Mouse (Mus musculus) CH12.LX (cell line): ENCODE measurements around the gene Ubap2l. TPM values are rescaled to one million over a fixed set of nuclear protein-coding genes. Genes with fewer than 3 reads are reported as not detected.

Source experiments
- DNase-seq: peaks from one replicate; pipeline ENCODE4 v3.0.0-alpha.2; 2013; ENCODE audit errors: extremely low read depth
- H3K27ac ChIP-seq: 2 replicates; pipeline ENCODE4 v1.5.1; 2012; ENCODE audit warnings: low read depth, mild to moderate bottlenecking, control low read depth, moderate library complexity; ENCODE audit not compliant: insufficient read depth
- H3K27me3 ChIP-seq: replicated peaks from 2 replicates; pipeline ENCODE3; 2012; ENCODE audit warnings: inconsistent platforms
- H3K36me3 ChIP-seq, 2 experiments: replicated peaks in 1 of 2; 2 replicates each; pipeline versions ENCODE3 to v1.6.1; 2012; ENCODE audit warnings: inconsistent platforms in 1 of 2, low read length in 1 of 2, mild to moderate bottlenecking in 1 of 2, mixed read lengths in 1 of 2, moderate library complexity in 1 of 2; ENCODE audit not compliant: control insufficient read depth in 1 of 2, insufficient read depth in 1 of 2
- H3K4me1 ChIP-seq, 2 experiments: 2 replicates each; pipeline ENCODE4 v1.6.1; 2012; ENCODE audit warnings: inconsistent platforms in 1 of 2, moderate library complexity in 1 of 2; ENCODE audit not compliant: insufficient read depth in 2 of 2, control insufficient read depth in 1 of 2
- H3K4me2 ChIP-seq: 2 replicates; pipeline ENCODE4 v1.6.1; 2012; ENCODE audit warnings: low read depth, mild to moderate bottlenecking, control low read depth; ENCODE audit not compliant: poor library complexity, insufficient read depth, severe bottlenecking
- H3K4me3 ChIP-seq, 3 experiments: fragments of 150-350 bp in 1 of 3; sonication (generic) in 1 of 3; replicated peaks in 1 of 3; 2 replicates each; pipeline versions ENCODE3 to v1.5.1; 2011 to 2012; ENCODE audit warnings: low read depth in 2 of 3, low read length in 2 of 3, mild to moderate bottlenecking in 2 of 3, moderate library complexity in 2 of 3, control low read depth in 1 of 3, improper control_type of control experiment in 1 of 3, inconsistent platforms in 1 of 3, mixed read lengths in 1 of 3; ENCODE audit not compliant: poor library complexity in 1 of 3
- H3K79me2 ChIP-seq: replicated peaks from 2 replicates; pipeline ENCODE4 v1.6.1; 2012; ENCODE audit warnings: mild to moderate bottlenecking, moderate library complexity; ENCODE audit not compliant: control insufficient read depth, poor library complexity, insufficient read depth, severe bottlenecking; ENCODE audit errors: extremely low read depth
- H3K9ac ChIP-seq: 2 replicates; pipeline ENCODE4 v1.6.1; 2012; ENCODE audit warnings: low read depth, mild to moderate bottlenecking, control low read depth, moderate library complexity; ENCODE audit not compliant: insufficient read depth
- H3K9me3 ChIP-seq: replicated peaks from 2 replicates; pipeline ENCODE3; 2012; ENCODE audit warnings: low read length, inconsistent platforms, mixed read lengths
- BHLHE40 ChIP-seq: IDR thresholded peaks from 2 replicates; pipeline ENCODE4 v1.6.1; 2011; ENCODE audit warnings: mild to moderate bottlenecking, low read depth, low read length, improper control_type of control experiment
- CHD1 ChIP-seq: IDR thresholded peaks from 2 replicates; pipeline ENCODE4 v1.6.1; 2012; ENCODE audit warnings: low read depth, low read length, improper control_type of control experiment, inconsistent platforms
- CTCF ChIP-seq, 2 experiments: IDR thresholded peaks in 1 of 2; conservative IDR thresholded peaks in 1 of 2; 2 replicates each; pipeline ENCODE4 v1.5.1; 2011 to 2012; ENCODE audit warnings: low read depth in 2 of 2, low read length in 2 of 2, improper control_type of control experiment in 1 of 2, inconsistent platforms in 1 of 2, mild to moderate bottlenecking in 1 of 2, moderate library complexity in 1 of 2
- E2F4 ChIP-seq: IDR thresholded peaks from 2 replicates; pipeline ENCODE4 v1.6.1; 2011; ENCODE audit warnings: low read depth, low read length, improper control_type of control experiment; ENCODE audit not compliant: insufficient replicate concordance
- ELF1 ChIP-seq: IDR thresholded peaks from 2 replicates; pipeline ENCODE4 v1.6.1; 2014; ENCODE audit warnings: low read depth, mild to moderate bottlenecking, inconsistent platforms, low read length, improper control_type of control experiment
- EP300 ChIP-seq: IDR thresholded peaks from 2 replicates; pipeline ENCODE4 v1.6.1; 2011; ENCODE audit warnings: low read length, improper control_type of control experiment
- ETS1 ChIP-seq: conservative IDR thresholded peaks from 2 replicates; pipeline ENCODE4 v1.6.1; 2012; ENCODE audit warnings: low read depth, mild to moderate bottlenecking, inconsistent platforms, low read length, improper control_type of control experiment, moderate library complexity
- GABPA ChIP-seq: IDR thresholded peaks from 2 replicates; pipeline ENCODE4 v1.6.1; 2012; ENCODE audit warnings: low read depth, low read length, improper control_type of control experiment, inconsistent platforms; ENCODE audit not compliant: insufficient replicate concordance
- HCFC1 ChIP-seq: IDR thresholded peaks from 2 replicates; pipeline ENCODE4 v1.6.1; 2012; ENCODE audit warnings: low read depth, mild to moderate bottlenecking, inconsistent platforms, low read length, improper control_type of control experiment
- IRF4 ChIP-seq: IDR thresholded peaks from 2 replicates; pipeline ENCODE4 v1.6.1; 2014; ENCODE audit warnings: low read depth, mild to moderate bottlenecking, inconsistent platforms, low read length, improper control_type of control experiment
- JUN ChIP-seq: IDR thresholded peaks from 2 replicates; pipeline ENCODE4 v1.6.1; 2011; ENCODE audit warnings: low read depth, mild to moderate bottlenecking, low read length, improper control_type of control experiment, moderate library complexity; ENCODE audit not compliant: insufficient read depth
- JUND ChIP-seq: conservative IDR thresholded peaks from 2 replicates; pipeline ENCODE4 v1.6.1; 2011; ENCODE audit warnings: low read depth, low read length, improper control_type of control experiment
- KAT2A ChIP-seq: IDR thresholded peaks from 2 replicates; pipeline ENCODE4 v1.6.1; 2012; ENCODE audit warnings: low read length, improper control_type of control experiment, inconsistent platforms; ENCODE audit not compliant: insufficient replicate concordance
- MAX ChIP-seq: IDR thresholded peaks from 2 replicates; pipeline ENCODE4 v1.6.1; 2011; ENCODE audit warnings: low read length, improper control_type of control experiment
- MAZ ChIP-seq: IDR thresholded peaks from 2 replicates; pipeline ENCODE4 v1.6.1; 2012; ENCODE audit warnings: low read depth, mild to moderate bottlenecking, inconsistent platforms, low read length, improper control_type of control experiment, moderate library complexity
- MEF2A ChIP-seq: IDR thresholded peaks from 2 replicates; pipeline ENCODE4 v1.6.1; 2014; ENCODE audit warnings: low read depth, mild to moderate bottlenecking, inconsistent platforms, low read length, improper control_type of control experiment, borderline replicate concordance
- MXI1 ChIP-seq: IDR thresholded peaks from 2 replicates; pipeline ENCODE4 v1.6.1; 2011; ENCODE audit warnings: mild to moderate bottlenecking, low read depth, low read length, improper control_type of control experiment
- NELFE ChIP-seq: IDR thresholded peaks from 2 replicates; pipeline ENCODE4 v1.6.1; 2011; ENCODE audit warnings: low read depth, low read length, improper control_type of control experiment
- NRF1 ChIP-seq: IDR thresholded peaks from 2 replicates; pipeline ENCODE4 v1.6.1; 2014; ENCODE audit warnings: low read depth, mild to moderate bottlenecking, inconsistent platforms, low read length, improper control_type of control experiment, moderate library complexity
- PAX5 ChIP-seq: IDR thresholded peaks from 2 replicates; pipeline ENCODE4 v1.6.1; 2012; ENCODE audit warnings: low read length, inconsistent platforms, mixed read lengths
- POLR2A ChIP-seq: IDR thresholded peaks from 2 replicates; pipeline ENCODE4 v1.6.1; 2011; ENCODE audit warnings: low read depth, mild to moderate bottlenecking, improper control_type of control experiment, low read length
- RAD21 ChIP-seq: IDR thresholded peaks from 2 replicates; pipeline ENCODE4 v1.6.1; 2011; ENCODE audit warnings: low read depth, mild to moderate bottlenecking, low read length, improper control_type of control experiment, moderate library complexity
- RCOR1 ChIP-seq: conservative IDR thresholded peaks from 2 replicates; pipeline ENCODE4 v1.6.1; 2012; ENCODE audit warnings: low read depth, mild to moderate bottlenecking, inconsistent platforms, low read length, improper control_type of control experiment
- SIN3A ChIP-seq: IDR thresholded peaks from 2 replicates; pipeline ENCODE4 v1.6.1; 2012; ENCODE audit warnings: low read length, improper control_type of control experiment, inconsistent platforms
- SMC3 ChIP-seq: IDR thresholded peaks from 2 replicates; pipeline ENCODE4 v1.6.1; 2011; ENCODE audit warnings: low read depth, low read length, improper control_type of control experiment
- TCF12 ChIP-seq: IDR thresholded peaks from 2 replicates; pipeline ENCODE4 v1.6.1; 2014; ENCODE audit warnings: low read depth, mild to moderate bottlenecking, inconsistent platforms, low read length, improper control_type of control experiment
- UBTF ChIP-seq: IDR thresholded peaks from 2 replicates; pipeline ENCODE4 v1.6.1; 2012; ENCODE audit warnings: low read depth, mild to moderate bottlenecking, inconsistent platforms, low read length, improper control_type of control experiment, moderate library complexity
- USF1 ChIP-seq: IDR thresholded peaks from 2 replicates; pipeline ENCODE4 v1.6.1; 2014; ENCODE audit warnings: low read depth, mild to moderate bottlenecking, inconsistent platforms, low read length, improper control_type of control experiment
- ZC3H11A ChIP-seq: IDR thresholded peaks from 2 replicates; pipeline ENCODE4 v1.6.1; 2012; ENCODE audit warnings: low read depth, mild to moderate bottlenecking, inconsistent platforms, low read length, improper control_type of control experiment
- ZKSCAN1 ChIP-seq: IDR thresholded peaks from 2 replicates; pipeline ENCODE4 v1.6.1; 2012; ENCODE audit warnings: low read depth, inconsistent platforms, low read length, improper control_type of control experiment, borderline replicate concordance
- ZNF384 ChIP-seq: IDR thresholded peaks from 2 replicates; pipeline ENCODE4 v1.6.1; 2012; ENCODE audit warnings: low read depth, low read length, improper control_type of control experiment, inconsistent platforms
- dilution Hi-C: fragments of 300-500 bp; cut with MboI; formaldehyde crosslinking; loops from 2 replicates; pipeline ENCODE4 v1.14.3; 2020; ENCODE audit warnings: low sequenced_read_pairs; ENCODE audit not compliant: extremely low pct_unique_long_range_greater_than_20kb, extremely low pct_ligation_motif_present
- in situ Hi-C: fragments of 300-500 bp; cut with MboI; formaldehyde crosslinking; loops from 3 replicates; pipeline ENCODE4 v1.14.3; 2019; ENCODE audit warnings: low sequenced_read_pairs, low pct_ligation_motif_present, low pct_unique_long_range_greater_than_20kb, mixed read lengths
- polyA plus RNA-seq: library from polyadenylated mRNA; unstranded; fragments of >175 nt; gene quantifications from 2 replicates; pipeline ENCODE4 v1.2.1, GENCODE M21; 2012; ENCODE audit warnings: low read depth; ENCODE audit not compliant: insufficient read length
- total RNA-seq, 2 experiments: library from RNA; depleted of rRNA; stranded (reverse); fragments of 300-350 nt in 1 of 2; fragments of >200 nt in 1 of 2; gene quantifications; 2 replicates each; pipeline ENCODE4 v1.2.3; 2012 to 2014

Gene Ubap2l
- total and polyA plus RNA-seq, 3 experiments: 49.0 to 201 (median 72.6) TPM

GRCm38 (mm10) chr3:89963926-89964739 is 88.3 kb downstream of the Ubap2l start:
- H3K4me3 ChIP-seq: peak overlapping the region; percentile 73 to 94 (median 89)
- peak overlapping the region; percentile 85 for H3K4me2 ChIP-seq
- H3K9me3 ChIP-seq: no peaks in the 10 kb centered on the region
- TF ChIP-seq ZNF384 (peak; percentile 32; the same call in 1 of the 2 replicates), NELFE (0 out of 2 replicates have a peak, but pooled peaks have one; percentile 26), MEF2A (no peak), KAT2A (no peak), ETS1 (no peak), EP300 (no peak), BHLHE40 (no peak), IRF4 (peak; percentile 62), RAD21 (peak; percentile 55), ELF1 (no peak; the same call in 1 of the 2 replicates), MXI1 (peak; percentile 52; the same call in 1 of the 2 replicates), UBTF (no peak), ZC3H11A (no peak), USF1 (no peak), MAX (peak; percentile 26; the same call in 1 of the 2 replicates), PAX5 (no peak), SIN3A (peak; percentile 48), JUN (no peak), SMC3 (peak; percentile 84), NRF1 (no peak), MAZ (peak; percentile 70; the same call in 1 of the 2 replicates), RCOR1 (no peak), POLR2A (no peak), TCF12 (peak; percentile 37; the same call in 1 of the 2 replicates), CHD1 (no peak), JUND (no peak), CTCF (conservative IDR thresholded peaks at IDR 0.05 in 1 of 2, IDR thresholded peaks at IDR 0.05 in 1 of 2; ENCODE audit: low read depth in 2 of 2, low read length in 2 of 2) (peak; percentile 72 to 82), ZKSCAN1 (no peak), HCFC1 (no peak), GABPA (no peak), E2F4 (no peak)
- peaks cover 13 to 55% of the 10 kb centered on the region in 2 experiments for H3K4me1 ChIP-seq
- peaks cover 0 to 22% of the 10 kb centered on the region in 2 experiments for H3K36me3 ChIP-seq
- H3K79me2 ChIP-seq: peaks cover 28% of the 10 kb centered on the region
- H3K27ac ChIP-seq: no peak overlapping the region
- peak overlapping the region; percentile 83 for H3K9ac ChIP-seq
- no peaks in the 10 kb centered on the region for H3K27me3 ChIP-seq
- in situ Hi-C loops: loop anchor here (10.0 to 25.0 kb wide), 2 partner anchors 111 to 177 kb away; partner anchors contain the start of gene Tpm3
- dilution Hi-C loops: no loop called here
- DNase-seq: peak; percentile 79
